Mouse (Mus musculus) heart, adult 2 months (tissue): Measurements from ENCODE around the gene Hivep1.

Experiments used
- CTCF ChIP-seq: fragments of 200-600 bp; IDR thresholded peaks from 2 replicates; pipeline ENCODE4 v1.8.1; 2022; ENCODE audit warnings: antibody characterized with exemption, mild to moderate bottlenecking, moderate library complexity
- POLR2A ChIP-seq: fragments of 200-500 bp; IDR thresholded peaks from 2 replicates; pipeline ENCODE4 v1.6.1; 2011; ENCODE audit warnings: mild to moderate bottlenecking, low read depth, low read length, control low read depth; ENCODE audit not compliant: insufficient read depth

GRCm38 (mm10) chr13:42121106-42121776 lies 69.4 kb downstream of the Hivep1 start:
- TF ChIP-seq CTCF (no peak), POLR2A (no peak)
